Mouse (Mus musculus) cortical plate, adult 2 months (tissue): ENCODE measurements around the gene Car12.

ENCODE experiments used
- CTCF ChIP-seq: fragments of 200-500 bp; IDR thresholded peaks from 2 replicates; pipeline ENCODE4 v1.5.1; 2011; ENCODE audit warnings: mild to moderate bottlenecking, control low read depth, low read length; ENCODE audit not compliant: insufficient read depth; ENCODE audit errors: extremely low read depth
- POLR2A ChIP-seq: fragments of 200-500 bp; IDR thresholded peaks from 2 replicates; pipeline ENCODE4 v1.6.1; 2011; ENCODE audit warnings: mild to moderate bottlenecking, low read length, control low read depth; ENCODE audit not compliant: insufficient read depth; ENCODE audit errors: extremely low read depth

- TF ChIP-seq CTCF: no peak
- no peak for TF ChIP-seq POLR2A
These were observed 19.6 kb downstream of the Car12 start for GRCm38 (mm10) chr9:66732791-66733691.
